Mouse (Mus musculus) heart, postnatal 10 days (tissue): ENCODE results near the gene Cdk2ap2. TPM values are rescaled to one million over a fixed set of nuclear protein-coding genes. Genes with fewer than 3 reads are reported as not detected.

ENCODE experiments used
- total RNA-seq, 2 experiments: library from RNA; stranded (reverse); gene quantifications; 2 replicates each; pipeline ENCODE4 v1.2.3; 2021

The Cdk2ap2 gene
- total RNA-seq, 2 experiments from 2014 or later: 21.9 to 26.3 TPM

Other genes starting within 250 kb of the Cdk2ap2 start
- gene Chka, start 245.4 kb upstream of the Cdk2ap2 start, total RNA-seq: 10 to 100 TPM; 12.1 to 17.8 TPM
- 10 to 100 TPM; 15.7 to 16.2 TPM for gene Tcirg1, start 190.0 kb upstream of the Cdk2ap2 start, total RNA-seq
- gene Ndufs8, start 184.4 kb upstream of the Cdk2ap2 start, total RNA-seq: 100 to 1,000 TPM; 358 to 371 TPM
- gene Aldh3b1, start 167.4 kb upstream of the Cdk2ap2 start, total RNA-seq: 1 to 10 TPM; 2.6 to 2.7 TPM
- gene Unc93b1, start 162.0 kb upstream of the Cdk2ap2 start, total RNA-seq: 10 to 100 TPM; 19.7 to 24.5 TPM
- gene Aldh3b3, start 138.5 kb upstream of the Cdk2ap2 start, total RNA-seq: under 1 TPM; 0.10 to 0.24 TPM
- gene Aldh3b2, start 124.9 kb upstream of the Cdk2ap2 start, total RNA-seq: under 1 TPM; 0.32 to 0.72 TPM
- gene Acy3, start 110.6 kb upstream of the Cdk2ap2 start, total RNA-seq: 10 to 100 TPM; 12.8 to 13.4 TPM
- not detected for gene Tbx10, start 104.4 kb upstream of the Cdk2ap2 start, total RNA-seq
- 10 to 100 TPM; 61.2 to 71.2 TPM for gene Nudt8, start 96.6 kb upstream of the Cdk2ap2 start, total RNA-seq
- gene Gm49405, start 96.6 kb upstream of the Cdk2ap2 start, total RNA-seq: 1 to 10 TPM; 1.4 to 1.6 TPM
- 100 to 1,000 TPM; 102 to 103 TPM for gene Doc2g, start 93.9 kb upstream of the Cdk2ap2 start, total RNA-seq
- 100 to 1,000 TPM; 960 to 987 TPM for gene Ndufv1, start 84.4 kb upstream of the Cdk2ap2 start, total RNA-seq
- 100 to 1,000 TPM; 270 to 278 TPM for gene Gstp1, start 59.2 kb upstream of the Cdk2ap2 start, total RNA-seq
- 10 to 100 TPM; 87.3 to 90.7 TPM for gene Gstp2, start 51.2 kb upstream of the Cdk2ap2 start, total RNA-seq
- not detected for gene Gstp3, start 37.6 kb upstream of the Cdk2ap2 start, total RNA-seq
- not detected for gene Cabp2, start 15.6 kb upstream of the Cdk2ap2 start, total RNA-seq
- 10 to 100 TPM; 30.8 to 32.8 TPM for gene Pitpnm1, start 2.8 kb downstream of the Cdk2ap2 start, total RNA-seq
- gene Aip, start 28.7 kb downstream of the Cdk2ap2 start, total RNA-seq: 10 to 100 TPM; 47.7 to 62.6 TPM
- gene Gpr152, start 42.6 kb downstream of the Cdk2ap2 start, total RNA-seq: not detected
- not detected for gene Cabp4, start 46.9 kb downstream of the Cdk2ap2 start, total RNA-seq
- 10 to 100 TPM; 87.2 to 90.7 TPM for gene Coro1b, start 51.4 kb downstream of the Cdk2ap2 start, total RNA-seq
- 1 to 10 TPM; 1.6 to 2.2 TPM for gene Ptprcap, start 56.4 kb downstream of the Cdk2ap2 start, total RNA-seq
- gene Rps6kb2, start 66.2 kb downstream of the Cdk2ap2 start, total RNA-seq: 10 to 100 TPM; 22.4 to 24.3 TPM
- 10 to 100 TPM; 40.2 to 53.6 TPM for gene Carns1, start 78.3 kb downstream of the Cdk2ap2 start, total RNA-seq
- 1 to 10 TPM; 2.6 to 2.9 TPM for gene Tbc1d10c, start 94.1 kb downstream of the Cdk2ap2 start, total RNA-seq
- gene Ppp1ca, start 94.9 kb downstream of the Cdk2ap2 start, total RNA-seq: 100 to 1,000 TPM; 420 to 454 TPM
- 1 to 10 TPM; 6.0 to 8.6 TPM for gene Rad9a, start 104.5 kb downstream of the Cdk2ap2 start, total RNA-seq
- gene Clcf1, start 117.1 kb downstream of the Cdk2ap2 start, total RNA-seq: 1 to 10 TPM; 1.6 to 2.5 TPM
- gene AC109138.7, start 117.2 kb downstream of the Cdk2ap2 start, total RNA-seq: not detected
- 10 to 100 TPM; 10.7 to 13.5 TPM for gene Pold4, start 134.7 kb downstream of the Cdk2ap2 start, total RNA-seq
- 10 to 100 TPM in 1 of 2 experiments, 1 to 10 TPM in 1; 10.0 to 12.0 TPM for gene Ssh3, start 172.0 kb downstream of the Cdk2ap2 start, total RNA-seq
- gene Ankrd13d, start 186.0 kb downstream of the Cdk2ap2 start, total RNA-seq: 1 to 10 TPM in 1 of 2 experiments, under 1 TPM in 1; 0.98 to 1.5 TPM
- 10 to 100 TPM; 51.4 to 57.2 TPM for gene Grk2, start 209.0 kb downstream of the Cdk2ap2 start, total RNA-seq